Mouse (Mus musculus): ENCODE data around the gene Bst2. TPM values are rescaled to one million over a fixed set of nuclear protein-coding genes. Genes with fewer than 3 reads are reported as not detected.
A peak's percentile ranks its signal among the peaks of the same experiment; 100 is the strongest.

The Bst2 gene
- total and polyA plus RNA-seq, 2 experiments from 2014 or later, result 14.4 to 21.0 TPM

GRCm38 (mm10) chr8:71497881-71498501 is 39.3 kb downstream of the Bst2 start:
- no peak overlapping the region for H3K27ac ChIP-seq
- H3K27me3 ChIP-seq (ENCODE audit: insufficient read depth, low read length), result no peaks in the 10 kb centered on the region
- TF ChIP-seq CTCF (IDR thresholded peaks at IDR 0.05; ENCODE audit: low read depth), result no peak
- 0 out of 2 replicates have a peak, but pooled peaks cover 6% of the 10 kb centered on the region for H3K36me3 ChIP-seq (ENCODE audit: insufficient read depth, low read length)
- no peak overlapping the region for H3K4me3 ChIP-seq (ENCODE audit: low read length)
- H3K9me3 ChIP-seq (ENCODE audit: low read length), result no peaks in the 10 kb centered on the region
- no peak overlapping the region for H3K4me2 ChIP-seq (ENCODE audit: low read depth, low read length)
- H3K4me1 ChIP-seq (ENCODE audit: insufficient read depth, low read length), result no peaks in the 10 kb centered on the region
- DNase-seq (ENCODE audit: low spot score) (no peak), ATAC-seq (no peak)
- WGBS, result 39% methylated on average over 15 of the region's 15 CpGs
- no peak overlapping the region for H3K9ac ChIP-seq (replicated peaks; ENCODE audit: low read length)

- no peak for ATAC-seq
- no peaks in the 10 kb centered on the region for H3K4me1 ChIP-seq (ENCODE audit: insufficient read depth, low read length)
- TF ChIP-seq CTCF (IDR thresholded peaks at IDR 0.05; ENCODE audit: low read depth), result no peak
- H3K27ac ChIP-seq, result peak overlapping the region; percentile 4; the same call in 1 of the 2 replicates
- H3K4me2 ChIP-seq (ENCODE audit: low read depth, low read length), result no peak overlapping the region
- H3K36me3 ChIP-seq (ENCODE audit: insufficient read depth, low read length), result peaks cover 14% of the 10 kb centered on the region; the same call in 1 of the 2 replicates
- no peaks in the 10 kb centered on the region for H3K9me3 ChIP-seq (ENCODE audit: low read length)
- DNase-seq (ENCODE audit: low spot score), result no peak
- WGBS, result 93% methylated on average over 1 of the region's 1 CpGs
- no peaks in the 10 kb centered on the region for H3K27me3 ChIP-seq (ENCODE audit: insufficient read depth, low read length)
- no peak overlapping the region for H3K9ac ChIP-seq (replicated peaks; ENCODE audit: low read length)
- H3K4me3 ChIP-seq (ENCODE audit: low read length), result no peak overlapping the region
Measured at GRCm38 (mm10) chr8:71497077-71497645, 40.1 kb downstream of the Bst2 start.

- no peaks in the 10 kb centered on the region for H3K27me3 ChIP-seq (ENCODE audit: insufficient read depth, low read length)
- TF ChIP-seq CTCF (IDR thresholded peaks at IDR 0.05; ENCODE audit: low read depth), result no peak
- WGBS, result 31% methylated on average over 11 of the region's 11 CpGs
- H3K4me1 ChIP-seq (ENCODE audit: insufficient read depth, low read length), result no peaks in the 10 kb centered on the region
- H3K36me3 ChIP-seq (ENCODE audit: insufficient read depth, low read length), result peaks cover 19% of the 10 kb centered on the region; the same call in 1 of the 2 replicates
- H3K27ac ChIP-seq, result peak overlapping the region; percentile 4; the same call in 1 of the 2 replicates
- ATAC-seq (no peak), DNase-seq (ENCODE audit: low spot score) (peak; percentile 39)
- H3K4me2 ChIP-seq (ENCODE audit: low read depth, low read length), result no peak overlapping the region
- no peak overlapping the region for H3K9ac ChIP-seq (replicated peaks; ENCODE audit: low read length)
- no peaks in the 10 kb centered on the region for H3K9me3 ChIP-seq (ENCODE audit: low read length)
- no peak overlapping the region for H3K4me3 ChIP-seq (ENCODE audit: low read length)
Measured at GRCm38 (mm10) chr8:71496481-71496880, 40.8 kb downstream of the Bst2 start.

GRCm38 (mm10) chr8:71495811-71496210 is 41.4 kb downstream of the Bst2 start:
- ATAC-seq, result no peak

GRCm38 (mm10) chr8:71495039-71495438 is 42.2 kb downstream of the Bst2 start:
- Histone ChIP-seq H3K4me3 (ENCODE audit: low read length) (no peak overlapping the region; the same call in 1 of the 2 replicates), H3K27me3 (ENCODE audit: insufficient read depth, low read length) (no peaks in the 10 kb centered on the region), H3K27ac (no peak overlapping the region), H3K36me3 (ENCODE audit: insufficient read depth, low read length) (peaks cover 19% of the 10 kb centered on the region; the same call in 1 of the 2 replicates), H3K4me1 (ENCODE audit: insufficient read depth, low read length) (no peaks in the 10 kb centered on the region), H3K4me2 (ENCODE audit: low read depth, low read length) (peak overlapping the region; percentile 22; the same call in 1 of the 2 replicates), H3K9ac (replicated peaks; ENCODE audit: low read length) (no peak overlapping the region), H3K9me3 (ENCODE audit: low read length) (no peaks in the 10 kb centered on the region)
- WGBS, result 16% methylated on average over 16 of the region's 16 CpGs
- ATAC-seq, result peak; percentile 81
- DNase-seq (ENCODE audit: low spot score), result peak; percentile 92
- peak; percentile 83 for TF ChIP-seq CTCF (IDR thresholded peaks at IDR 0.05; ENCODE audit: low read depth)

More at GRCm38 (mm10) chr8:71495811-71496210, 41.4 kb downstream of the Bst2 start:
- Histone ChIP-seq H3K27me3 (ENCODE audit: insufficient read depth, low read length) (no peaks in the 10 kb centered on the region), H3K4me1 (ENCODE audit: insufficient read depth, low read length) (no peaks in the 10 kb centered on the region), H3K4me2 (ENCODE audit: low read depth, low read length) (no peak overlapping the region), H3K4me3 (ENCODE audit: low read length) (no peak overlapping the region), H3K9ac (replicated peaks; ENCODE audit: low read length) (no peak overlapping the region), H3K9me3 (ENCODE audit: low read length) (no peaks in the 10 kb centered on the region), H3K36me3 (ENCODE audit: insufficient read depth, low read length) (peaks cover 19% of the 10 kb centered on the region; the same call in 1 of the 2 replicates), H3K27ac (peak overlapping the region; percentile 38)
- no peak for TF ChIP-seq CTCF (IDR thresholded peaks at IDR 0.05; ENCODE audit: low read depth)
- no peak for DNase-seq (ENCODE audit: low spot score)
- WGBS, result 86% methylated on average over 5 of the region's 5 CpGs

GRCm38 (mm10) chr8:71488454-71488853 is 48.8 kb downstream of the Bst2 start:
- 0% methylated on average over 22 of the region's 22 CpGs for WGBS
- peak; percentile 38 for TF ChIP-seq CTCF (IDR thresholded peaks at IDR 0.05; ENCODE audit: low read depth)
- Histone ChIP-seq H3K4me1 (ENCODE audit: insufficient read depth, low read length) (peaks cover 12% of the 10 kb centered on the region), H3K36me3 (ENCODE audit: insufficient read depth, low read length) (peaks cover 13% of the 10 kb centered on the region; the same call in 1 of the 2 replicates), H3K27ac (peak overlapping the region; percentile 69; the same call in 1 of the 2 replicates), H3K9ac (replicated peaks; ENCODE audit: low read length) (peak overlapping the region; percentile 69), H3K9me3 (ENCODE audit: low read length) (no peaks in the 10 kb centered on the region), H3K27me3 (ENCODE audit: insufficient read depth, low read length) (no peaks in the 10 kb centered on the region), H3K4me2 (ENCODE audit: low read depth, low read length) (peak overlapping the region; percentile 92), H3K4me3 (ENCODE audit: low read length) (peak overlapping the region; percentile 67)
- peak; percentile 88 for ATAC-seq
- DNase-seq (ENCODE audit: low spot score), result peak; percentile 96
